Mouse (Mus musculus): ENCODE measurements at regions not wholly inside any gene's neighbourhood (a gene's known extent, or its start where the extent isn't known, plus 50 kb on each side); places are given as distances from the start of the nearest gene placed in this dataset.

- no peak for DNase-seq
Observed at GRCm38 (mm10) chr7:125034196-125034595, 410.3 kb upstream of the Kdm8 start.

- DNase-seq: no peak
Observed at GRCm38 (mm10) chr7:125036098-125036991, 408.1 kb upstream of the Kdm8 start.

GRCm38 (mm10) chr7:125038840-125039239, 405.6 kb upstream of the Kdm8 start:
- DNase-seq: no peak

GRCm38 (mm10) chr7:125055951-125056625, 388.4 kb upstream of the Kdm8 start:
- no peak for DNase-seq

GRCm38 (mm10) chr7:125102464-125102863, 342.0 kb upstream of the Kdm8 start:
- no peak for DNase-seq

GRCm38 (mm10) chr7:125104011-125104410, 340.5 kb upstream of the Kdm8 start:
- no peak for DNase-seq

- no peak for DNase-seq
Observed at GRCm38 (mm10) chr7:125112820-125113273, 331.6 kb upstream of the Kdm8 start.

- no peak for DNase-seq
Observed at GRCm38 (mm10) chr7:125115322-125115996, 329.0 kb upstream of the Kdm8 start.

GRCm38 (mm10) chr7:125117173-125117572, 327.3 kb upstream of the Kdm8 start:
- DNase-seq: no peak

- DNase-seq: no peak
Observed at GRCm38 (mm10) chr7:125129187-125129586, 315.3 kb upstream of the Kdm8 start.

- no peak for DNase-seq
Observed at GRCm38 (mm10) chr7:125131968-125132367, 312.5 kb upstream of the Kdm8 start.

GRCm38 (mm10) chr7:125138607-125139006, 305.9 kb upstream of the Kdm8 start:
- no peak for DNase-seq

GRCm38 (mm10) chr7:125139196-125139595, 305.3 kb upstream of the Kdm8 start:
- DNase-seq: no peak

- no peak for DNase-seq
Observed at GRCm38 (mm10) chr7:125140854-125141253, 303.6 kb upstream of the Kdm8 start.

GRCm38 (mm10) chr7:125141864-125142263, 302.6 kb upstream of the Kdm8 start:
- no peak for DNase-seq

GRCm38 (mm10) chr7:125146025-125146424, 298.5 kb upstream of the Kdm8 start:
- DNase-seq: no peak

GRCm38 (mm10) chr7:125149151-125149550, 295.3 kb upstream of the Kdm8 start:
- no peak for DNase-seq

- no peak for DNase-seq
Observed at GRCm38 (mm10) chr7:125149740-125150139, 294.7 kb upstream of the Kdm8 start.

GRCm38 (mm10) chr7:125152281-125152680, 292.2 kb upstream of the Kdm8 start:
- DNase-seq: no peak

- DNase-seq: no peak
Observed at GRCm38 (mm10) chr7:125155291-125155690, 289.2 kb upstream of the Kdm8 start.

- no peak for DNase-seq
Observed at GRCm38 (mm10) chr7:125166881-125167351, 277.6 kb upstream of the Kdm8 start.

- DNase-seq: no peak
Observed at GRCm38 (mm10) chr7:125167666-125168065, 276.8 kb upstream of the Kdm8 start.

- no peak for DNase-seq
Observed at GRCm38 (mm10) chr7:125181548-125181947, 262.9 kb upstream of the Kdm8 start.
